Mouse (Mus musculus): Measurements from ENCODE around the gene Tha1.

DNA sequence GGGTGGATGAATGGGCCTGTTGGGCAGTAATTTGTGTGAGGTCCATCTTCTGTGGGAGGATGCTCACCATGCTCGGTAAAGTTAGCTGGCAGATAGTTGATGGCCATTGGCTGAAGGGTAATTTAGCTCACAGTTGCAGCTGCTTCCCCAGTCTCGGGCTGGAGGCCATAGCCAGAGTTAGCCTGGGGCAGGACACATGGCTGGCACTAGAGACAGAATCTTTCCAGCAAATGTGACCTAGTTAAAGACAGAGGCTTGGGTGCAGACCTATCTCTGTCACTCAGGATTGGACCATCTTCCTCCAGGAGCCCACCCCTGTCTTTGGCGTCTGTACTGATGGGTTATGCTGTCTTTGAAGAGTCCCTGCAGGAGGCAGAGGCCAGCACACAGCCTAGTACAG, 14.9 kb downstream of the Tha1 start:
- TF ChIP-seq CTCF (IDR thresholded peaks at IDR 0.05; ENCODE audit: extremely low read depth, insufficient read length, insufficient replicate concordance, low read depth, low read length) (no peak), POLR2A (IDR thresholded peaks at IDR 0.05; ENCODE audit: low read depth, low read length) (no peak)

All from small intestine, adult 2 months (tissue).